Mouse (Mus musculus) layer of hippocampus, adult 11-12 months (tissue): ENCODE measurements around the gene Cdsn.
"Not testable (repeated sequence)": the region's sequence is repeated elsewhere in the genome, so short reads cannot be mapped to it uniquely, and the experiment has no call there.

ENCODE experiments used
- DNase-seq: peaks from one replicate; pipeline ENCODE4 v3.0.0; 2022; ENCODE audit warnings: low spot score

Gene Cdsn

DNA sequence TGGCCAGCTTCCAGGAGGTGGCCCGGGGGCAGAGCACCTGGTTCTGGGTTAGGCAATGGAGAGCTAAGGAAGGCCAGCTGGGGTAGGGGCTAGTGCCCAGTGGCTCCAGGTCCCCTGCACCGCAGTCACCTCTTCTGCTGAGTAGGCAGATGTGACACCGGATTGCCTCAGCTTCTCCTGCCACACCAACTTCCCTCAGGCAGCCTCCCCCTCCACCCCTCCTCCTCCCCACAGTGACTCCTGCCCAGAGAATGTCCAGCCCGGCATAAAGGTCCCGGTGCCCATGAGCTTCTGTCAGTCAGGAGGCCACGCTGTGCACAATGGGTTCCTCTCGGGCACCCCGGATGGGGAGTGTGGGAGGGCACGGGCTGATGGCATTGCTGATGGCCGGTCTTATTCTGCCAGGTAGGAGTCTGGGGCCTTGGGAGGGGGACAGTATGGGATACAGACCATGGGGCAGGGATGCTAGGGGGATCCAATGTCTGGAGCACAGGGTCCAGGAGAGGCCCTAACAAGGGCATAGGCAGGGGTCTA, at the start of gene Cdsn:
Gene Cdsn, plus strand, starts transcription at position 248 of the 534 bp plus-strand sequence.
- no peak for DNase-seq

DNA sequence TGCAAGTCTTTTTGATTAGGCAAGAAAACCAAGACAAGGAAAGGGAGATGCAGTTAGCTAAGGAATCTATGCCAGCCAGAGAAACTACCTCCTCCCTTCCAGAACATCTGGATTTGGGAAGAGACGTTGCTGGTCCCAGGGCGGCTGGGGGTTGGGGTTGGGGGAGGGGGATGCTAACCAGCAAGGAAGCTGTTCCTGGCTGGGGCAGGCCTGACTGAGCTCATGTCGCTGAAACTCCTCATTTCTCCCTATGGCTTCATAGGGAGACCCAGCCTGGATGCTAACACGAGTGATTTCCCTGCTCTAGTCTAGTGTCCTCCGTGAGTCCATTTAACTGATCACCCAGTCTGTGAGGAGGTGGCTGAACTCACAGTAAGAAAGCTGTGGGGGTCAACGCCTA, 49.7 kb upstream of the Cdsn start:
- DNase-seq, result no peak

DNA sequence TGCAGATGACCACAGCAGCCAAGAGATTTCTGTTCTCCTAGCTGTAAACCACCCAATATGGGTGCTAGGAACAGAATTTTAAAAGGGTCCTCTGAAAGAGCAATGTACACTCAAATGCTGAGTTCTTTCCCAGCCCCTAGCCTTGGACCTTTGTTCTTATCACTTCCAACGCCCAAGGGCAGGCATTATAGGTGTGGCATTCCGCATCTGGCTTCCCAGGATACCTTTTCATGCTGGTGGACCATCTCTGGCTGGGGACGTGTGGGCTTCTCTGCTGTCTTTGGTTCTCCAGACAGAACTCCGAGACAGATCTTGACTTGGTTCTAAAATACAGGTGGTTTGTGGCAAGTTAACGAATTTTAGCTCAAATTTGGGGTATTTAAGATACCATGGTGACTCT, 49.2 kb upstream of the Cdsn start:
- no peak for DNase-seq

DNA sequence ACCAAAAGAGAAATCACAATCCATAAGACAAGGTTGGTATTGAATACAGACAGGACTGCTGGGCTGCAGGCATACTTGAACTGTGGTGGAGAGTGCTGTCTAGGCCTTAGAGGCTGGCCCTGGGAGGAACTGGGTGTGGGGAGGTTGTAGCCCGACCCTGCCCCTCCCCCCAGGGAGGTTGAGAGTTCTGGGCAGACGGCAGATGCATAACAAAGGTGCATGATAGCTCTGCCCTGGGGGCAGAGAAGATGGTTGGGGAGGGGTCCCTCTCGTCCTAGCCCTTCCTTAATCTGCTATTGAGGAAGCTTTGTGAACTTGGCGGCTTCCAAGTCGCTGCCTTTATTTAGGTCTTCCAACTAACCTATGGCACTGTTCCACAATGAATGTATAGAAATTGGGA, 48.1 kb upstream of the Cdsn start:
- no peak for DNase-seq

GRCm38 (mm10) chr17:35504628-35505481, 47.1 kb upstream of the Cdsn start:
- no peak for DNase-seq

DNA sequence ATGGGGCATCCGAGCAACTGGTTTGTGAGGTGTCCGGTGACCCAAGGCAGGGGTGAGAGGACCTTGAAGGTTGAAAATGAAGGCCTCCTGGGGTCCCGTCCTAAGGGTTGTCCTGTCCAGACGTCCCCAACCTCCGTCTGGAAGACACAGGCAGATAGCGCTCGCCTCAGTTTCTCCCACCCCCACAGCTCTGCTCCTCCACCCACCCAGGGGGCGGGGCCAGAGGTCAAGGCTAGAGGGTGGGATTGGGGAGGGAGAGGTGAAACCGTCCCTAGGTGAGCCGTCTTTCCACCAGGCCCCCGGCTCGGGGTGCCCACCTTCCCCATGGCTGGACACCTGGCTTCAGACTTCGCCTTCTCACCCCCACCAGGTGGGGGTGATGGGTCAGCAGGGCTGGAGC, 46.2 kb upstream of the Cdsn start, which contains the start of gene Pou5f1:
Gene Pou5f1, plus strand, starts transcription at position 243 of the 400 bp plus-strand sequence.
- DNase-seq, result no peak

DNA sequence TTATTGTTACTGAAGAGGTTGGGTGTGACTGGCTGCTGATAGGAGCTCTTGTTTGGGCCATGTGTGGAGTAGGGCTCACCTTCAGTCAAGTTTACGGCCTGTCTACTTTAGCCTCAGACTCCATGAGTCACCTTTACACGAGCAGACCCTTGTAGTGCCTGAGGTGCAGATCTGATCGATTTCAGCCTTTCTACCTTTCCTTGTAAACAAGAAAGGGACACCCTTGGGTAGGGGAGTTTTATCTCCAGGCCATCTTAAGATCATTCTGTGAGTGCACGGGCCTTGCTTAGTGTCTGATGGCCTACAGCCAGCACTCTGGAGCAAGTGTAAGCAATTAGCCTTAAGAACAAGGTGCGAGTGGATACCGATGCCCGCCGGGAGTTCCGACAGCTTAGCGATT, 45.0 kb upstream of the Cdsn start:
- DNase-seq, result no peak

- DNase-seq, result no peak
Measured at GRCm38 (mm10) chr17:35507556-35508260, 44.2 kb upstream of the Cdsn start.

GRCm38 (mm10) chr17:35508279-35508678, 43.6 kb upstream of the Cdsn start:
- DNase-seq, result not testable (repeated sequence)

GRCm38 (mm10) chr17:35509284-35509683, 42.6 kb upstream of the Cdsn start:
- no peak for DNase-seq

DNA sequence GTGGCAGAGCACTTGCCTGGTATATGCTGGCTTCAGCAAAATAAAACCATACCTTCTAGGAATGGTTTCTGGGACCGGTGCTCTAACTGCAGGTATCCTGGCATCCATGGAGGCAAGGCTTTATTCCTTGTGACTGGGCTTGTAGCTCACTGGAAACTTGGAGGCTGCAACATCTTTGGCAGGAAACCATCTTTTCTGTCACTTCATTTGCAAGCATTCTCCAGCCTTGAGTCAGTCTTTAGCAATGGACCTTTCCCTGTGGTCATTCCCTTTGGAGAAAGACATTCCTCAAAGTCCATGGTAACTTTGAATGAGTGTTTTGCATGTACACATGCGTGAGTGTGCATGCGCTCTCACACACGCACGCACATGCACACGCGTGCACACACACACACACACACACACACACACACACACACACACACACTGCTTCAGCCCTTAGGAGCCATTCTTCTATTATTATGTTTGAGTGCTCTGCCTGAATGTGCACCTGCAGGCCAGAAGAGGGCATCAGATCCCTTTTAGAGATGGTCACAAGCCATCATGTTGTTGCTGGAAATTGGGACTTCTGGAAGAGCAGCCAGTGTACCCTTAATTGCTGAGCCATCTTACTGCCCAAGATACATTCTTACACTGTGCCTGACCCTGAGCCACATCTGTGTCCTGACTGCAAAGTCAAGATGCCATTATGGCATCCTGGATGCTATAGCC, 38.9 kb upstream of the Cdsn start:
- DNase-seq, result no peak

DNA sequence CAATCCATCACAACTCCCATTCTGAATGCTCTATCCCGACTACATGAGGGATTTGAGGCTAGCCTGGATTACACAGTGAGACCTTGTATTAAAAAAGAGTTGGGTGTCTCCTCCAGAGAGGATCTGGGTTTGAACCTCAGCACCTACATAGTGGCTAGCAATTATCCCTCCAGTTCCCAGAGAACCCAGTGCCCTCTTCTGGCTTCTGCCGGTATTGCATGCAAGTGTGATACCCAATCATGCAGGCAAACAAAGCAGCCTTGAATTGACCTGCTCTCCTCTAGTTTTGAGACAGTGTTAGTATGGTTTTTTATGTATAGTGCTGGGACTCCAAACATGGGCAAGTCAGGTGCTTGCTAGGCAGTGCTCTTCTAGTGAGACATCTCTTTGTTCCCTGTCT, 38.0 kb upstream of the Cdsn start:
- DNase-seq, result peak; percentile 55

DNA sequence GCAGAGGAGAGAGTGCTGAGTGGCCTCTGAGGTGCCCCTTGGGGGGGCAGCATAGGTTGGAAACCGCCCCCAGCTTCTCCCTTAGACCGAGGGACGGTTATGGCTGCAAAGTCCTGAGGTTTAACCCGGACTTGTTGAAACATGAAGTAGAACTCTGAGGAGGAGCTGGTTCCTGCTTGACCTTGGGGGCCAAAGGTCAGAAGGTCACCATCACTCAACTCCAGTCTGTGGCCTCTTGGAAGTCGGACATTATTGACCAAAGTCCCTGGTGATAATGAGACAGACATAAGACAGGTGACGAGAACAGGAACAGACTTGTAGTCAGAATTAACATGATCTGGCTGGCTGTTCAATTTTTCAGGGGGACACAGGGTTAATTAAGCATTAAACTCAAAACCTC, 37.2 kb upstream of the Cdsn start:
- no peak for DNase-seq

- DNase-seq, result no peak
Measured at GRCm38 (mm10) chr17:35515911-35516640, 35.9 kb upstream of the Cdsn start.

DNA sequence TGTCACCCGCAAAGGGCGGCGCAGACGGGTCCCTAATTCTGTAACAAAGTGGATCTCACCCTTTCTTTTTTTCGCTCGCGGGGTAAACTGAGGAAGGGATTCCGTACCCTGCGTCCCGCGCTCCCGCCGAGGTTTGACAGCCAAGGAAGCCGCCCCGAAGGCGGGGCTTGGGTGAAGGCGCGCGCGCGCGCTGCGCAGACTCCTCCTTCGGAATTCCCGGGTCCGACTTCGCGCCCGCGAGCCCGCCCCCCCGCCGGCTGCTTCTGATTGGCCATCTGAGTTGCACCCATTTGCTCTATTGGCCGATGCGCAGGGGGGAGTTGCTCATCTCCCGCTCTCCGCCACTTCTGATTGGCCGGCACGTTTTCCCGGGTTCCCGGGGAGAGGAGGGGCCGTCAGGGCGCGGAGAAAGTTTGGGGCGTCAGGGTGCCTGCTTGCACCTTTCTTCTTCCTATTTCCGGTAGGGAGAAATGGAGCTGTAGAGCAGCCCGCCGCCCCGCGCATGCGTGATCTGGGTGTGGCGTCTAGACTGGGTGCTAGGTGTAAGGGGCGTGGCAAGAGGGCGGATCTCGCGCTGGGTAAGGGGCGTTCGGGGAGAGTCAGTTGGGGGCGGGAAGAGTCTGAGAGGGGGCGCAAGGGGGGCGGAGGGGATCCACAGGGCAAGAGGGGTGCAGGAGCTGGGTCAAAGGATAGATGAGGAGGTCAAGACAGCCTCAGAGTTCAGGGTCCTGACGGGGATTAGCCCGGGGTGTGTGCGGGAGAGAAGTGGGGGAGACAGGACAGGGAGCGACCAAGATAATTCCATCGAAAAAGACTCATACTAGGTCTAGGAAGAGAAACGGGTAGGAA, 35.1 kb upstream of the Cdsn start, which contains the start of the genes Tcf19 and Cchcr1:
Gene Tcf19, minus strand, starts transcription at position 173 of the 849 bp plus-strand sequence.
Gene Cchcr1, plus strand, starts transcription at position 449 of the 849 bp plus-strand sequence.
- DNase-seq, result peak; percentile 94

GRCm38 (mm10) chr17:35517526-35517925, 34.4 kb upstream of the Cdsn start:
- DNase-seq, result no peak

GRCm38 (mm10) chr17:35524354-35524753, 27.6 kb upstream of the Cdsn start:
- DNase-seq, result no peak

GRCm38 (mm10) chr17:35526644-35527043, 25.3 kb upstream of the Cdsn start:
- DNase-seq, result no peak

- no peak for DNase-seq
Measured at GRCm38 (mm10) chr17:35532360-35532759, 19.6 kb upstream of the Cdsn start.

DNA sequence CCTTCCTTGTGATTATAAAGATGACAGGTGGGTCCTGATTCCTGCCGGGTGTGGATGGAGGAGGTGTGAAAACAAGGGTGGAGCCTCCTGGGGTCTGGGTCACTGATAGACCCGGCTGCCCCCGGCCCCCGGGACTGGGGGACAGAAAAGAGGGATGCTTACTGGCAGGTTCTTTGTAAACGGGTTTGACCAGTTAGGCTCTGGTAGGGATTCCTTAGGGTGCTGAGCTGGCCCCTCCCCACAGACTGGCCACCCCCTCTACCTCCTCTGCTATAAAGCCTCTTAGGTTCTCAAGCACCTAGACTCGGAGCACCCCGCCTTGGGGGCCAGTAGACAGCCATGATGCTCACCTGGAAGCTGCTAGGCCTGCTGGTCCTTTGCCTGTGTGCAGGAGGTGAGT, 19.0 kb upstream of the Cdsn start, which contains the start of gene Psors1c2:
Gene Psors1c2, plus strand, starts transcription at position 301 of the 400 bp plus-strand sequence.
- DNase-seq, result no peak
